In genomic region chr4:119762171-119762570, GRCm38 (mm10) we compare ENCODE assay signal across 26 mouse cellular contexts. TPM values are rescaled to one million over a fixed set of nuclear protein-coding genes. Genes with fewer than 3 reads are reported as not detected.
A peak's percentile ranks its signal among the peaks of the same experiment; 100 is the strongest.
DNase-seq lines count a peak whose midpoint lies in the region; ATAC-seq and TF ChIP-seq lines count a peak whose summit lies in the region.
"Had no signal": no experiment of that assay in that cellular context is flagged by ENCODE, and none has a peak within 500 bp of the region (broad histone marks: within the 10 kb centered on the region; RNA-seq: fewer than 3 reads in every experiment).

No protein-coding gene starts in this region.

- TF ChIP-seq CTCF in intestine, postnatal 0 days (IDR thresholded peaks at IDR 0.05; ENCODE audit: low read depth): no peak

- DNase-seq in cerebellum, adult 11-12 months: peak; percentile 57
- no peak for DNase-seq in cerebellum, postnatal 36 days
- no peak for DNase-seq in frontal cortex, postnatal 14 days (ENCODE audit: low spot score in 2 of 2)
- DNase-seq in brain, adult 2 months (ENCODE audit: low read depth, low spot score): peak; percentile 87
- peak; percentile 65 for DNase-seq in cerebellum, adult 9-11 months
- DNase-seq: adrenal gland, postnatal 14 days; gastrocnemius, adult 2 months; gastrocnemius, postnatal 36 days; heart, adult 2 months; kidney, adult 18-20 months; kidney, postnatal 25 days; lung, postnatal 14 days; midbrain, embryonic 14.5 days; right cerebral cortex, postnatal 14 days had no signal

- no peaks in the 10 kb centered on the region for H3K36me3 ChIP-seq in intestine, postnatal 0 days (ENCODE audit: control insufficient read depth, insufficient read depth)
- H3K36me3 ChIP-seq: heart, embryonic 12.5 days; kidney, embryonic 15.5 days; limb, embryonic 12.5 days; liver, embryonic 15.5 days; stomach, embryonic 15.5 days had no signal

- no peaks in the 10 kb centered on the region for H3K9me3 ChIP-seq in intestine, postnatal 0 days (ENCODE audit: control insufficient read depth)
- H3K9me3 ChIP-seq: heart, embryonic 12.5 days; kidney, embryonic 15.5 days; limb, embryonic 12.5 days; liver, embryonic 15.5 days; stomach, embryonic 15.5 days had no signal

- no peak overlapping the region for H3K9ac ChIP-seq in intestine, postnatal 0 days (ENCODE audit: low read depth, low read length)
- H3K9ac ChIP-seq: heart, embryonic 12.5 days; hindbrain, embryonic 14.5 days; kidney, embryonic 15.5 days; limb, embryonic 12.5 days; liver, embryonic 15.5 days; lung, embryonic 14.5 days; stomach, embryonic 15.5 days had no signal

- peak; percentile 35 for ATAC-seq in frontal cortex, adult (ENCODE audit: low TSS enrichment)
- no peak for ATAC-seq in activated CD4-positive, CD25-positive, alpha-beta regulatory T cell, adult 4 months
- ATAC-seq in intestine, postnatal 0 days: no peak
- ATAC-seq: inflammation-experienced regulatory T-cells, adult 6 months; Patski had no signal

- no peak overlapping the region for H3K4me2 ChIP-seq in intestine, postnatal 0 days (replicated peaks; ENCODE audit: low read depth)
- H3K4me2 ChIP-seq: heart, embryonic 12.5 days; hindbrain, embryonic 14.5 days; kidney, embryonic 15.5 days; limb, embryonic 12.5 days; liver, embryonic 15.5 days; lung, embryonic 14.5 days; stomach, embryonic 15.5 days had no signal

- WGBS in intestine, postnatal 0 days: 77% methylated on average over 2 of the region's 2 CpGs

- H3K4me1 ChIP-seq in intestine, postnatal 0 days (replicated peaks; ENCODE audit: control insufficient read depth, insufficient read depth, low read length): no peaks in the 10 kb centered on the region
- H3K4me1 ChIP-seq: heart, embryonic 12.5 days; kidney, embryonic 15.5 days; limb, embryonic 12.5 days; liver, embryonic 15.5 days; stomach, embryonic 15.5 days had no signal

- H3K27me3 ChIP-seq in intestine, postnatal 0 days (replicated peaks; ENCODE audit: control insufficient read depth, insufficient read depth, low read length): no peaks in the 10 kb centered on the region
- H3K27me3 ChIP-seq: heart, embryonic 12.5 days; kidney, embryonic 15.5 days; limb, embryonic 12.5 days; liver, embryonic 15.5 days; Patski; stomach, embryonic 15.5 days had no signal

- no peak overlapping the region for H3K27ac ChIP-seq in intestine, postnatal 0 days (ENCODE audit: low read depth, low read length)
- H3K27ac ChIP-seq: gastrocnemius, adult 2 months; heart, adult 2 months; hindbrain, embryonic 14.5 days; kidney, embryonic 15.5 days; limb, embryonic 12.5 days; liver, embryonic 15.5 days; stomach, embryonic 15.5 days had no signal

- no peak overlapping the region for H3K4me3 ChIP-seq in intestine, postnatal 0 days (ENCODE audit: low read depth, low read length)
- H3K4me3 ChIP-seq: gastrocnemius, adult 2 months; heart, adult 2 months; heart, embryonic 12.5 days; kidney, embryonic 15.5 days; limb, embryonic 12.5 days; liver, embryonic 15.5 days; stomach, embryonic 15.5 days had no signal

RNA-seq across cellular contexts. Expression of gene Hivep3, which starts 28.6 kb away (rescaled TPM):
- polyA plus RNA-seq in activated CD4-positive, CD25-positive, alpha-beta regulatory T cell, adult 4 months (2017; shearing (Covaris generic)): 10 to 100 TPM; 21.0 to 25.2 TPM
- 4.0 and 4.1 TPM in 2 replicates for polyA plus RNA-seq in intestine, postnatal 0 days (2015; fragmentation: Nextera tagmentation; extraction: Ambion mirVana)

Comparison
In these comparisons a context has a peak if more than half of its experiments do, and no peak if none do; other contexts are left out.
1. DNase-seq: peak in cerebellum, adult 11-12 months (single experiment), brain, adult 2 months (single experiment) and cerebellum, adult 9-11 months (single experiment); none in cerebellum, postnatal 36 days (0 of 2) and frontal cortex, postnatal 14 days (0 of 2).